Mouse (Mus musculus) fibroblast of lung, adult 2 months (primary cell): ENCODE data around the gene Cic.

Experiments used
- DNase-seq: peaks from one replicate; pipeline ENCODE4 v3.0.0-alpha.2; 2011; ENCODE audit warnings: low read depth

Cic gene

DNA sequence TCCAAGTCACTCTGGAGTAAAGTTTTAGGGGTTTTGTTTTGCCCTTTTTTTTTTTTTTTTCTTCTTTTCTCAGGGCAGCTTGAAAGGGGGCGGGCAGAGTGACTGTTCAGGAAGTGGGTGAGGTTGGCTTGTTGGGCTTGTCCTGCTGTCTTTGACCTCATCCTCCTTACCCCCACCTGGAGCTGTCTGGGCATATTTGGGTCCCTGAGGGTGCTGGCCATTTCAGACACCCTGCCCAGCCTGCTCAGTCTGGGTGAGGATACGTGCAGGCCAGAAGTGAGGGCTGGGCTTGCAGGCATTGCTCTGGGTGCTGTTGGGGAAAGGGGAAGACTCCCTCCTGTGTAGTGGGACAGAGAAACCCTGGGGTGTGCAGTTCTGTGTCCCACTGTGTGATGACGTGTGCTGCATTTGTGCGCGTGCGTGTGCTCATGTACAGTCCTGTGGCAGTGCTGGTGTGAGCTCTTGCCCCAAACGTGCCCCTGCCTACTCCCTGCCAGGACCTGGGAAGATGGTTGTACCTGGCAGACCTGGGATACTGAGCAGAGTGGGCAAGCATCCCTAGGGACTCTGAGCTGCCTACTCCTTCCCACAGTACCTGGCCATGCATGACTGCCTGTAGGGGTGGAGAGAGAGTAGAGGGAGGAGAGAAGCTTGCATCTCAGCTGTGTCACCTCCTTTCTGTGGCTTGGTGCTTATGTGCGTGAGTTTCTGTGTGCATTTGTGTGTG is 2.2 kb downstream of the Cic start:
- DNase-seq = no peak

DNA sequence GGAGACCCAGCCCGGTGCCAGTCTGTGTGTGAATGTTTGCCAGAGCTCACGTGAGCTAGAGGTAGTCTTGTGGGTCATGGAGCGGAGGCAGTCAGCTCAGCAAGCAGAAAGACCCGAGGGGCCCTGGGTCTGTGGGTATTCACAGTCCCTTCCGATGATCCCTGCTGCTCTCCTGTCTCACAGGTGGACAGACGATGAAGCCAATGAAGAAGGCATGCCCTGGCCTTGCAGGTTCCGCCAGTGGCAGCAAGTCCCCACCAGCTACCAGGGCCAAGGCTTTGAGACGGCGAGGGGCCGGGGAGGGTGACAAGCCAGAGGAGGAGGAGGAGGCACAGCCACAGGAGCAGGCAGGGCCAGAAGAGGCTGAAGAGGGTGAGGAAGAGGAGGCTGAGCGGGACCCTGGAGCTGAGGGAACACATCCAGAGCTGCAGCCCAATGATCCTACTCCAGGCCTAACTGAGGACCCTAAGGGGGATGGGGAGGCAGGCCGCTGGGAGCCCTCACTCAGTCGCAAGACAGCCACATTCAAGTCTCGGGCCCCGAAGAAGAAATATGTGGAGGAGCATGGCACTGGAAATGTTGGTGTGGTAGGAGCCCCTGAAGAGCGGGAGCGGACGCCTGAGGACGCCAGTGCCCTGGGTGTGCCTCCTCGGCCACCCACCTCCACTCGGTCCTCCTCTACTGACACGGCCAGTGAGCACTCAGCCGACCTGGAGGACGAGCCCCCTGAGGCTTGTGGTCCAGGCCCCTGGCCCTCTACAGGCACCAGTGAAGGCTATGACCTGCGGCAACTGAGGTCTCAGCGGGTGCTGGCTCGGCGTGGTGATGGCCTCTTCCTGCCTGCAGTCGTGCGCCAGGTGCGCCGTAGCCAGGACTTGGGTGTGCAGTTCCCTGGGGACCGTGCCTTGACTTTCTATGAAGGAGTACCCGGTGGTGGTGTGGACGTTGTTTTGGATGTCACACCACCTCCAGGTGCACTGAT is 3.4 kb downstream of the Cic start:
- DNase-seq = no peak

DNA sequence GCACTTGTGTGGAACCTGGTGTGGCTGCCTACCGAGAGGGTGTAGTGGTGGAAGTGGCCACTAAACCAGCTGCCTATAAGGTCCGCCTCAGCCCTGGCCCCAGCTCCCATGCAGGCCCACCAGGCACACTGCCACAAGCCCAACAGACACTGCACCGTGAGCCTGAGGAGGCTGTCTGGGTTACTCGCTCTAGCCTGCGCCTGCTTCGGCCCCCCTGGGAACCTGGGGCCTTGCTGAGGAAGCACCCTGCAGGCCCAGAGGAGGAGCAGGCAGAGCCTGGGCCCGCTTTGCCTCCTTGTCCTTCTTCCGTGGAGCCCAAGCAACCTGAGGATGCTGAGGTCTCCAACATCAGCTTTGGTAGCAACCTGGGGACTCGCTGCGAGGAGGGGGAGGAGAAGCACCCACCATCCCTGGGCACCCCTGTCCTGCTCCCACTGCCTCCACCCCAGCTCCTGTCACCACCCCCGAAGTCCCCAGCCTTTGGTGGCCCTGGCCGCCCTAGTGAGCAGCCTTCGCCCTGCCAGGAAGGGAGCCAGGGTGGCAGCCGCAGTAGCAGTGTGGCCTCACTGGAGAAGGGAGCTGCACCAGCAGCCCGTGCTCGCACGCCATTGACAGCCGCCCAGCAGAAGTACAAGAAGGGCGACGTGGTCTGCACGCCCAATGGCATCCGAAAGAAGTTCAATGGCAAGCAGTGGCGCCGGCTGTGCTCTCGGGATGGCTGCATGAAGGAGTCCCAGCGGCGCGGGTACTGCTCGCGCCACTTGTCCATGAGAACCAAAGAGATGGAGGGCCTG is 4.3 kb downstream of the Cic start:
- DNase-seq = no peak

DNA sequence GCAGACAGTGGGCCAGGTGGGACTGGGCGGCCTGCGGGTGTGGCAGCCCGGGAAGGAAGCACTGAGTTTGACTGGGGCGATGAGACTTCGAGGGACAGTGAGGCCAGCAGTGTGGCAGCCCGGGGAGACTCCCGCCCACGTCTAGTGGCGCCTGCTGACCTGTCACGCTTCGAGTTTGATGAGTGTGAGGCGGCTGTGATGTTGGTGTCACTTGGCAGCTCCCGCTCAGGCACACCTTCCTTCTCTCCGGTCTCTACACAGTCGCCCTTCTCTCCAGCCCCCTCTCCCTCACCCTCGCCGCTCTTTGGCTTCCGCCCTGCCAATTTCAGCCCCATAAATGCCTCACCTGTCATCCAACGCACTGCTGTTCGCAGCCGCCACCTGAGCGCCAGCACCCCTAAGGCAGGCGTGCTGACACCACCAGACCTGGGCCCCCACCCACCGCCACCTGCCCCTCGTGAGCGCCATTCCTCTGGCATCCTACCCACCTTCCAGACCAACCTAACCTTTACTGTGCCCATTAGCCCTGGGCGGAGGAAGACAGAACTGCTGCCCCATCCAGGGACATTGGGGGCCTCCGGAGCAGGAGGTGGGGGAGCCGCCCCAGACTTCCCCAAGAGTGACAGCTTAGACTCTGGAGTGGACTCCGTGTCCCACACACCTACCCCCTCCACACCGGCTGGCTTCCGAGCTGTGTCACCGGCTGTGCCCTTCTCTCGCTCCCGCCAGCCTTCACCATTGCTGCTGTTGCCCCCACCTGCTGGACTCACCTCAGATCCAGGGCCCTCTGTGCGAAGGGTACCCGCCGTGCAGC is 5.1 kb downstream of the Cic start:
- DNase-seq = no peak

DNA sequence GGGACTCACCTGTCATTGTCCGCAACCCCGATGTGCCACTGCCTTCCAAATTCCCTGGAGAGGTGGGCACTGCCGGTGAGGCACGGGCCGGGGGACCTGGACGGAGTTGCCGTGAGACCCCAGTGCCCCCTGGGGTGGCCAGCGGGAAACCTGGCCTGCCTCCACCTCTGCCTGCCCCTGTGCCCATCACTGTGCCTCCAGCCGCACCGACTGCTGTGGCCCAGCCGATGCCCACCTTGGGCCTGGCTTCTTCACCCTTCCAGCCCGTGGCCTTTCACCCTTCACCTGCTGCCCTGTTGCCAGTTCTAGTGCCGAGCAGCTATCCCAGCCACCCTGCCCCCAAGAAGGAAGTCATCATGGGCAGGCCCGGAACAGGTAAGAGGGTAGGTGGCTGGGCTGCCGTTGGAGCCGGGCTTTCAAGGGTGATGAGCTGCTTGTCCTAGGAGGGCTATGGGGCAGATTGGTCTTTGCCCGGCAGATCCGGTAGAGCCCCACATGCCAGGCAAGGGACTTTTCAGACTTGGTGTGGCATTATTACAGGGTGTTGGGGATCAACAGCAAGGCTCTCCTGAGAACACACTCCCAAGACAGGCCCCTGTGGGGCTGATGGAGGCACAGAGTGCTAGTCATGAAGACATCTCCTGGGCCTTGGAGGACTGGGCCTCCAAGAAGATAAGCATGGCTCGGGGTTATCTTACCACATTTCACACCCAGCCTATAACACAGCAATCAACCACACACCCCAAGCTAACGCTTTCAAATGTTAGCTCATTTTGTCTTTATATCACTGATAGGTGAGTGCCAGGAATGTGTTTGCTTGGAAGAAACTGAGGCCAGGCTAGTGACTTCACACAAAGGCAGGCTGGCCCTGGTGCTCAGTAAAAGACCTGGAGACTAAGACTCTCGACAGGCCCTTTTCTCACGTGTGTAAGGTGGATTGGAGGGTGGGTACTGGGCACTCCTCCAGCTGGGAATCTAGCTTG is 6.0 kb downstream of the Cic start:
- DNase-seq = no peak

DNA sequence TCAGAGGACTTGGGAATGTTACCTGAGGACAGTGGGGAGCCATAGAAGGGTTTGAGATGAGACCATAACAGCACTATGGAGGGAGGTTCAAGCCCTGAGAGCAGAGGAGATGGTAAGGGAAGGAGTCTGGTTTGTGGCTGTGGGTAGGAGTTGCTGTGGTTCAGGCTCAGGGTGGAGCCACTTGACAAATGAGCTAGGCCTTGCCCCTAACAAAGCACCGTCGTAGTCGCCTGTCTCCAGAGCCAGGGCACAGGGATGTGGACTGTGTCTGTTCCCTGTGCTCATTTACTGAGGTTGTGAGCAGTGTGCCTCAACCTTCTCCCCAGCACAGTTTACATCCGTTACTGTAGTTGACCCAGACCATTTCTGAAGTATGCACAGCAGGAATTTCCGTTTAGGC is 7.1 kb downstream of the Cic start:
- DNase-seq = no peak

DNA sequence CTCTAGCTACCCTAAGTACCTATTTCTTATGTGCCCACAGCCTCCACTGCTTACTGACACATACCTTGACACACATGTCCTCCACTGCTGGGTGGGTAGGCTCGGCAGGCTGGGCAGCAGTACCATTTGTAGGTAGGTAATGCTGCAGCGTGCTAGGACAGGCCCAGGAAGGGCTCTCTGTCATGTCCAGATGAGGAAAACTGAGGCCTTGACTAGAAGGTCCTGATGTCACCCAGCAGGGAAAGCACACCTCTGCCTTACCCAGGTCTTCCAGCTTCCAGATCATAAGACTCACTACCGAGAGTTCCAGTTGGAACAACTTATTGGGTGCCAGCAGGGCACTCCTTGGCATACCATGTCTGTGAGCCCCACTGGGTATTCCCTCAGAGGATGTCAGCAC is 7.5 kb downstream of the Cic start:
- no peak for DNase-seq

DNA sequence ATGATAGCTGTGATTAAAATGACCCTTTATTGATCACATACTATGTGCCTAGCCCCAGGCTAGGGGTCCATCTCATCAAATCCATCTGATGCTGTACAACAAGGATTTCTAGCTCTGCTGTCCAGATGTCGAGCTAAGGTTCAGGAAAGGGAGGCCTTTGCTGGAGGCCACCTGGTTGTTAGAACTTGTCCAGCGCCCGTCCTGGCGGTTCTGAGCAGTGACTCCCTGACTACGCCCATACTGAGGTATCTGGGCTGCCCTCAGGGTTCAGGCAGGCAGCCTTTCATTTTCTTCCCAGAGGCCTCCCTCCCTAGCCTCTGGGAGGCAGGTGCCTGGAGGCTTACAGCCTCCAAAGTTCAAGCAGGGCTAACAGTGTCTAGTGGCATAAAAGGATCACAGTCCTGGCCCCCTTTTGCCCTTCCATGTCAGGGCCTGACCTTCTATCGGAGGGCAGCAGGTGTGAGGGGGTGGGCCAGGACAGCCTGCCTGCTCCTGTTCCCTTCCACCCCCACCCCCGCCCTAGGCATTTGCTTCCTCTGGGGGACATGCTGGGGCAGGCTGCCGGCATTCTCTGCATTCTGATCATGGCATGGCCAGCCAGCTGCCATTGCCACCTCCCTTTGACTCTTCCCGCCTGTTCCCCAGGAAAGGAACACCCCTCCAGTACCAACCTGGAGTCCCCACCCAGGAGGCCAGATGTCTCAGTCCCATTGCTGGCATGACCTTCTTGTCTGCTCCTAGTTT is 8.2 kb downstream of the Cic start:
- no peak for DNase-seq

DNA sequence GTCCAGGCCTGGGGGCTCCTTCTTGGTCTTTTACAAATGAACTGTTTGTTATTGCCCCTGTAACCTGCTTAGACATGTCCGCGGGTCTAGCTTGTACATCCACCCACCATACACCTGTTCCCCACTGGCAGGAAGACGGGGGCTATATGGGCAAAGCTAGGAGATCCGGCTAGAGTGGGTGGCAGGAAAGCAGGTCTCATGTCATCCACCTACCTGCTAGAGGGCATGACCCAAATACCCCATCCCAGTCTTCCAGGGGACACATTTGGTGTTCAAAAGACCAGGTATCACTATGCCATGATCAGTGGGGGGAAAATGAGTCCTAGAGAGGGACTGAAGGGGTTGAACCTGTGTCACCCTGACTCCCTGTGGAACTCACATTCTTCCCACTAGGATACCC is 9.9 kb downstream of the Cic start:
- no peak for DNase-seq

DNA sequence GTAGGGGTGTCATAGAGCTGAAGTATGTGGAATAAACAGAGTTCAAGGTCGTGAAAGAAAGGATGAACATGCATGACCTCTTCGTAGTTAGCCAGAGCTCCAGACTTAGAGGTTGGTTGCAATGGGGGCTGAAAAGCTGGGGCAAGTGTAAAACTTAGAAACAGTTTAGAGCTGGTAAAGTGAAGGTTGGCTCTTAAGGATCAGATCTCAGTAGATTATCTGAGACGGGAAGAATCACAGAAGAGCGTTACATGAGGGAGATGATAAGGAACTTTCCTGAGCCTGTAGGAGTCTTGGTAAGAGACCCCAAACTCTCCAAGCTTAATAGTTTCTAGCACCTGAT is 10.5 kb downstream of the Cic start:
- no peak for DNase-seq

DNA sequence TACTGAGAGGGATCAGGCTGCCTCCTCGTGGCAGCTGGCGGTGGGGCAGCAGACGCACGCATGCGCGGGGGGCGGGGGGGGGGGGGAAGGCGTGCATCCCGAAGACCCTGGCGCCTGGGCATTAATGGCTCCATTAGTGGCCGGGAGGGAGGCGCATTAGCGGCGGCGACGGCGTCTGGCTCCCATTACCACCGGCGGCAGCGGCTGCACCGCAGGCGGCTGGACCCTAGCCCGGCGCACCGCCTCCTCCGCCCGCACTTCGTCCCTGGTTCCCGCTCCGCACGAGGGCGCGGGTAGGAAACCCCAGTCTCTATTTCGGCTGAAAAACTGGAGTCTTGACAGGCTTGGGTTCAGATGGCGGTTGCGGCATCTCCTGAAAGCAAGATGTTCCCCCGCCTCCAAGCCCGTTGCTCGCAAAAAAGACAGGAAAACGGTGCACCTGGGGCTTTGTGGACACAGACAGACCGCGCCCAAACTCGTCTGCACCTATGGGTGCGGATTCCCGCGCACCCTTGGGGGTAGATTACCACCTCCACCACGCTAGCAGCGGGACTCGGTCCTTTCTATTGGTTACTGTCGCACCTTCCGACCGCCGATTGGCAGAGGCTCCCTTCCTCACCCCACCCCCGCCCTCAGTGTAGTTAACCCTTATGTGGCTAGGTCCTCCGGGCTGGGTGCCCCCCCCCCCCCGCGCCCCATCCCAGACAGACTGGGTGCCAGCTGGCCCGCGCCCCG is 11.0 kb downstream of the Cic start:
- no peak for DNase-seq

DNA sequence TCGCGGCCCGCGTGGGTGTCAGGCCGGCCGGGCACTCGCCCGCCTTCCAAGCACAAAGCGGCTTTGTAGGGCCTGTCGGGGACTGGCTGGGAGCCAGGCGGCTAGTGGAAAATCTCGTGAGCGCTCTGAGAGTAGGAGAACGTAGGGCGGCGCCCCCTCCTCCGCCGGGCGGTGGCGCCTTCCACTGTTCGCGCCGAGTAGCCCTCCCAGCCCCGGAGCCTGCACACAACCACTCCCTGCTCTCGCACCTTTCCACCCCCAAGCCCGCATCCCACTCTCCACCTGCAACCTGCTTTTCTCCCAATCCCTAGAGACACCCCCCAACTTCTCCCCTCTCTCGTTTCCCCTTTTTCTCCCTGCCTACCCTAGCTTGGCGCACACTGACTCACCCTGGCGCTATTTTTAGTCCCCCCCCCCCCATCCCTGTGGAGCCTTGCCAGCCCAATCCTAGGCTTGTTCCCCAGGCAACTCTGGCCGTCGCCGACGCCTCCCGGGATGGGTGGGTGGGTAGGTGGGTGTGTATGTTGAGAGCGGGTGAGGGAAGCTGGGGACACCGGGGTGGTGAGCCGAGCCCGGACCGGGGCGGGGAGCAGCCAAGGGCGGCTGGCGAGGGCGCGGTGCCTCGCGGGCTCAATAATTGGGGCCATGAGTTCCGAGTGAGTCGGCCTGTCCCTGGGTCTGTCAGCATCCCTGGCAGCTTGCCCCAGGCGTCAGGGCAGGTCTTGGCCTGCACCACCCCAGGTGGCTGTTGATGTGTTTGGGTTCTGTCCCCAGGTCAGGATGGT is 11.8 kb downstream of the Cic start:
- peak; percentile 88 for DNase-seq

DNA sequence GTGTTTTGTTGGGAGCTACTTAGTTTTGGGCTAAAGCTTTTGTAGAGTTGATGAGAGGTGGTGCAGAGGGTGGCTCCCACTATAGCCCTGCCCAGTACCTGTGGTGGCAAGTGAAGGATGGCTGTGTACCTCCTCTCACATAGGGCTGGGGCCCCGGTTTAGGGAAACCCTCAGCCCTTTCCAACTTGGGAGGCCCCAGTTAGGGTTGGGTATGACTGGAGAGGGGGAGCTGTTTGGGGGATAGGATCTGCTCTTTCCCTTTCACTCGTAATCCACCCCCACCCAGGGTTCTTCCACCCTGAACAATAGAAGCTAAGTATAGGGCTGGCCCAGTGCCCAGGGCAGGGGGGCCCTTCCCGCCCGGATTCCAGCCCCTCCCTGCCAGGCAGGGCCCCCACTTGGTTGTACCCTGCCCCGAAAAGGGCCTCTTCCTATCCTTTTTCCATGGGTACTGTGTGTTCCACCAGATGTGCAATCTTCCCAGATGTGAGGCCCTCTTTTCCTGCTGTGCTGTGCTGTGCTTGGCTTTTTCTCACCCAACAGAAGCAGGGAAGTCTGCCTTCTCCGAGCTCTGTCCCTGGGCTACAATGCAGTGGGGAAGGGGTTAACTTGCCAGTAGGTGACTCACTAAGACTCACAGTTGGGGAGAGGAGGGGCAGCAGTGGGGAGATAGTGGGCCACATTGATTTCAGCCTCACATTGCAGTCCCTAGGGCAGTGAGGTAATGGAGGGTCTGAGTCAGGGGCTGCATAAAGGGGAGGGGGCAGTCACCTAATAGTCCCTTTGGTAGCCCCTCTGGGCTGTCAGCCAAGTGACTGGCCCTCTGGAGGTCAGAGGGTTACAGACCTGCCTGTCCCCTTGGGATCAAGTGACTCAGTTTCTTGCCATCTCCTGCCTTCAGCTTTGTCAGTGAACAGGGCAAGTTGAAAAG is 12.6 kb downstream of the Cic start:
- DNase-seq = peak; percentile 73

DNA sequence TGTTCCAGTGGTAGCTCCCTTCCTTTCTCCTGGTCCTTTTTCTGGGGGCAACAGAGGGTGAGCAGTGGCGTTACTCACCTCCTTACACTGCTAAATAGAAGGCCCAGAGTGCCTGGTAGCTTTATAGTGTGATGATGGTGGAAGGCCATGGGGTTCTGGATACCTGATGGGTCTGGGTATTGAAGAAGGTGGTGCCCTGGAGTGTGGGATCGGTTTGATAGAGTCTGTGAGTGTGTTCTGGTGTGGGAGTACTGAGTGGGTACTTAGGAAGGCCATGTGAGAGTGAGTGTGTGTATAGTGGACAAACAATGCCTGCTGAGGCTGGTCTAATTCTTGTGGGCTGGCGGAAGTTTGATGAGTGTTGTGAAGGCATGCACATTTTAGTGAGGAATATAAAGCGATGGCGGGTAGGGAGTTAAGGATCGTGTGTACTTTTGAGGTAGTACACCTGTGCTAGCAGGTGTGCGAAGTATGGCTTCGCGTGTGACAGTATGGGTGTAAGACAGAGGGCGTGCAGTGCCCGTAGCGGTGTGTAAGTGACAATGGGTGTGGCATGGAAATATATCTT is 13.7 kb downstream of the Cic start:
- no peak for DNase-seq

DNA sequence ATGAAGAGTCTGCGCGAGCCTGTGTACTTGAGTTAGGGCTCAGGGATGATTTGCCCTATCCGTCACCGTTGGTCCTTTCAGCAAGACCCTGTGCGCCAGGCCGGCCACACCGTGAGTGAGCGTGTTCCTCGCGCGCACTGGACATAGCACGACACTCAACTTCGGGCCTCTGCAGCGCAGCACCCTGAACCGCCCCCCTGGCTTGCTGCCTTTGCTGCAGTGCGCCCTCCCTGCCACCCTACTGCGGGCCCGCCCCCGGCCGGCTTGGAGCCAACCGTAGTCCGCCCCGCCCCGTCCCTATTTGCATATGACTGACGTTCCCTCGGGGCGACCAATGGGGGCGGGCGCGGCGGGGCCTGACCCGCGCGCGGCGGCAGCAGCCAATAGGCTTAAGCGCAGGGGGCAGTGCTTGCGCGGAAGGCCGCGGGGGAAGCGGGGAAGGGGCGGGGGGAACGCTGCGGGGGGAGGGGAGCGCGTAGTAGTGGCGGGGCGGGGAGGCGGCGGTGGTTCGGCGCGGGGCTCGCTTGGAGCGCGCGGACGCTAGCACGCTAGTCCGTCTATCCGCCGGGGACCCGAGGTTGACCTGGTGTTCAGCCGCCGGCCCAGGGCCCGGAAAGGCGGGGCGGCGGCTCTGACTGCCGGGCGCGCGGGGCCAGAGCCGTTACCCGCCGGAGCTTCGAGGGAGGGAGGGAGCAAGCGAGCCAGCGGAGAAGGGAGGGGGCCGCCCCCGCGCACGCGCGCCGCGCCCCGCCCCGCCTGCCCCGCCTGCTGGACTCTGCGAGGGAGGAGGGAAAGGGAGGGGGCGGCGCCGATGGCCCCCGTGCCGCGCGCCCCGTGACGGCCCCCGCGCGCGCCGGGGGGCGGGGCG is 14.5 kb downstream of the Cic start:
- peak; percentile 89 for DNase-seq

DNA sequence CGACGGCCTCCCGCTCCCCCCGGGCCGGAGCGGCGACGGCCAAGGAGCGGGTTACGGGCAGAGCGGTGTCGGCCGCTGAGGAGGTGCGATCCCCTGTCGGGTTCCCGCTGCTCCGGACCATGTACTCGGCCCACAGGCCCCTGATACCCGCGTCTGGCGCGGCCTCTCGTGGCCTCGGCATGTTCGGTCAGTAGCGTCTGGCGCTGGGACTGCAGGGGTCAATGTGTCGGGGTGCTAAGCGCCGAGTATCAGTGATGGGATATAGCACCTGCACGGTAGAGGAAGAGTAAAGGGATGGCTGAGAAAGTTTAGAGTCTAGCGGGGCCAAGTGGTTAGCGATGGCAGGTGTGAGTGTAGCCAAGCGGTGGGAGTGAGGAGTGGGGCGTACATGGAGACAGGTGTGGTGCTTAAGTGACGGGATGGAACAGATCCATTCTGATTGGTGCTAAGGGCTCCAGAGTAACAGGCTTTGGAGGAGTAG is 15.3 kb downstream of the Cic start:
- no peak for DNase-seq
